Mouse (Mus musculus) frontal cortex, postnatal 14 days (tissue): Measurements from ENCODE around the gene Rtl3.

Experiments used
- DNase-seq, 2 experiments: peaks; one replicate each; pipeline ENCODE4 v3.0.0; 2022; ENCODE audit warnings: low spot score in 2 of 2

The Rtl3 gene

GRCm38 (mm10) chrX:106840409-106840808 is at the start of gene Rtl3:
TSS of gene Rtl3 (minus strand) at chrX:106840644.
- no peak for DNase-seq

DNA sequence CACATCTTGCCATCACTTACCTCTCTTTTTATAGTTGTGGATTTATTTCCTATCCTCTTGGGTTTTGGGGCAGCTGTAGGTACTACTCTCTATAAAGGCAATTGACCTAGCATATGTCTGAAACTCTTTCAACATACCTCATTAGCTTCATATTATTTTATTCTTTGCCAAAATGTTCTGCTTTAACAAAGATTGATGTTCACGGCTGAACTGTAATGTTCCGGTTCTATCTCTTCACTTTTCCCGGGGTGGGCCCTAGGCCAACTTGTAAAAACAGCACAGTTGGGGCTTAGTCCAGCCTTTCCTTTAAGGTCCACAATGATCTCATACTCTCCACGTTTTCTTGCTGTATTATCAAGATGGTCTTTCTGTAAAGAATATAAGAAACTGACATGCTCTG is 31.9 kb upstream of the Rtl3 start:
- DNase-seq = no peak

DNA sequence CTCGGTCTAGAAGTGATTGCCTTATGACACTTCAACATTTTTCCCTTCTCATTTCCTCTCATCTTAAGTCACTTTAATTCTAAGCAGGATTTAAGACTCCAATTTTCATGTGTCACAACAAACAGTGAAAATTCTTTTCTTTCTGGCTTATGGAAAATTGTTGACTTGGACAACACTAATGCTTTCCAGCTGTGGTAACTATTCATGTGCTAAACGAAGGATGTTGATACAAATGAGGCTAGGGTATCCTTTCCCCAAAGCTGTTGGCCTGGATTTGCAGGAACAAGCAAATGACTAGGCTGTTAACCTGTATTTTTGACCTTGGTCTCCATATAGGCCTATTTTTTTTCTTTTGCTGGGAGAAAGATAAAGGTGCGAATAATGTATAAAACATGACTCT is 31.4 kb upstream of the Rtl3 start:
- DNase-seq = no peak

DNA sequence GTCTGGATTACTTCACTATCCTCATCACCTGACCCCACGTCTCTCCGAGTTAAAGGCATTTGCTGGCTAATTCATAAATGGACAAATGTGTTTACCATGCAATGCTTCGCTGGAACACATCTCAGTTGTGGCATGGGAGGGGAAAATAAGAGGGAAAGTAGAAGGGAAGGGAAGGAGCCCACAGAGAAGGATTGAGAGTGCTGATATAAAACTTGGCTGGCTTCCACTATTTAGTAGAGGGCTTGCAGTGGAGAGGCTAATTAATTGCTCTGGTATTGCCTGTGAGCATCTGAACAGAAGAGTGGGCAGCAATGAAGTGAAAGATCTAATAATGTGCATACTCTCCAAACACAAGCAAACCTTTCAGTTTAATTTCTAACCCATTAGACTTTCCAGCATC is 31.0 kb upstream of the Rtl3 start:
- no peak for DNase-seq

DNA sequence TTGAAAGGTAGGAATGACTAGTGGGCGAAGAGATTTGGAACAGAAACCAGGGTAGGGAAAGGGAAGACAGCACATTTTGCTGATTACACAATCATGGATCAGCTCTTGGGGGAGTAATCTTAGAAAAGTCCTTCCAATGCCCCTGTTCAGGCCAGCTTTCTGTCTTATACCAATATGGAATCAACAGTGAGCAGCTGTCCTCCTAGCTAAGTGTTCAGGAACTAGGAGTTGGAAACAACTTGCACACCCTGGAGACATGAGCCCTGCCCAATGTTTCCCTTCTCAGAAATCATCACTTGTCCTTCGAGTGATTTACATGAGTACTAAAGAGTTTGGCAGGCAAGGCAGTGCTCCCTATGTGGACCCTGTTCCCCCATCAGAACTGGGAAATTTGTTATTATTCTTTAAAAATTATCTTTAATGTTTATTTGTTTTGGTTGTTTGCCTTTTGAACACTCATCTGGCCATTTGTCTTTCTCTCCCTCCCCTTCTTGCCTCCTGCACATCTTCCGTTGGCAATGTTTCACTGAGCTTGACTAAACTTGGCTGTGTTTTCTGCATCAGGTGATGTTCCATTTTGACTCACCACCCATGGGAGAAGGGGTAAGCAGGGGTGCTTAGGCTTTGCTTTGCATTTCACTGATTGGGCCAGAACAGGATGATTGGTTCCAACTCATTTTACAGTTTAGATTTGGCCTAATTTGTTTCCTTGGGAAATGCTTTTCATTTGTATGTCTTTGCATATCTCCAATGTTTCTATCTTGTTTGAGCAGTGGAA is 13.3 kb upstream of the Rtl3 start:
- DNase-seq = no peak

DNA sequence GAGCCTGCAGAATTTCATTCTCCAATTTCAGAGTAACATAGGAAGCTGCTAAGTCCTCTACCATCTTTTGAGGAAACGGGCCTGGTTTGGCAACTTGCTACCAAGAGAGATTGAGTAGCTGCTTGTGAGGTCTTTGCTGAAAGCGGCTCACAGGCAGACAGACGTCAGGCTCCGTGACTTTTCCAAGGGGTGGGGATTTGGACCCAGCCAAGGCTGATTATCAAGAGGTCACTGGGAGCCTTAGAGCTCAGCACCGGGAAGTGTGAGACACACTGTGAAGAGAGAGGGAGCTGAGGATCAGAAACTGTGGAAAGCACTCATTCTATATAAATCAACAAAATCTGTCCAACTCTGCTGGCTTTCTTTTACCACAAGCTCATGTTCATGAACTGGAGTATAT is 853 bp downstream of the Rtl3 start:
- DNase-seq = no peak

GRCm38 (mm10) chrX:106830494-106830893 is 9.9 kb downstream of the Rtl3 start:
- DNase-seq = no peak

GRCm38 (mm10) chrX:106809560-106810226 is 30.8 kb downstream of the Rtl3 start:
- no peak for DNase-seq

- no peak for DNase-seq
These were observed 36.1 kb downstream of the Rtl3 start for GRCm38 (mm10) chrX:106804387-106804786.

GRCm38 (mm10) chrX:106794686-106795085 is 45.8 kb downstream of the Rtl3 start:
- DNase-seq = no peak
